Mouse (Mus musculus) urinary bladder, postnatal 4 days (tissue): ENCODE measurements around the gene Atxn1.

Source experiments
- DNase-seq, 2 experiments: peaks; one replicate each; pipeline ENCODE4 v3.0.0; 2021 to 2022; ENCODE audit warnings: low spot score in 2 of 2

Atxn1 gene

DNA sequence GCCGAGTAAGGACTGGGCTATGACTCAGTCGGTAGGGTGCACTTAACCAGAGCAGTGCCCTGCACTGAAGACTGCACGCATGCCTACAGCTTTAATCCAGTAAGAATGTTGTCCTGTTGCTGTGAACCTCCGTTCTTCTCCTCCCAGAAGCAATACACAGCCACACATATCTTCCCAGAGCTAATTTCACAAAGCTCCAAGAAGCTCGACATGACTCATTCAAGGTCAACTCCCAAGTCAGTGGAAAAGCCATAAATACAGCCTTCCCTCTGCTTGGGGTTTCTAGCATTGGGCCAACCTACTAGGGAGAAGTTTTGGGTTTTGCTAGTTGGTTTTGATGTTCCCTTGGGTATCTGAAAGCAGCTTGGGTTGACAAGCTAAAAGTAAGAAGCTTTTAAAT lies 33.6 kb downstream of the Atxn1 start:
- DNase-seq = no peak

DNA sequence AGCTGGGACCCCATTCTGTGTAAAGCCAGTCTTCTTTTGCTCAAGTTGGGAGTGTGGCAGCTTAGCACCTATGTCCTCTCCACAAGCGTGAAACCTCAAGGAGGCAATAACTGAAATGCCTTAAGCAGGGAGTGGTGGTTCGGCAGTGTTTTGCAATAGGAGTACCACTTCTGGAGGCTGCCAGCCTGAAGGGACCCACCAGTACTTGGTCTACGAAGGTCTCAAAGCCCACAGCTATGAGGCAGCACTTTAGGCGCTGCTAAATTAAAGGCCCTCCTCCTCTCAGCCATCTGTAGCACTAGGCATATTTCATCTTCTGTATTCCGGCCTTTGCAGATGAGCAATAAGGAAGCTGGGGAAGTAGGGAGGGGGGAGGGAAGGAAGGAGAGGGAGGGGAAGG lies 35.1 kb downstream of the Atxn1 start:
- no peak for DNase-seq

DNA sequence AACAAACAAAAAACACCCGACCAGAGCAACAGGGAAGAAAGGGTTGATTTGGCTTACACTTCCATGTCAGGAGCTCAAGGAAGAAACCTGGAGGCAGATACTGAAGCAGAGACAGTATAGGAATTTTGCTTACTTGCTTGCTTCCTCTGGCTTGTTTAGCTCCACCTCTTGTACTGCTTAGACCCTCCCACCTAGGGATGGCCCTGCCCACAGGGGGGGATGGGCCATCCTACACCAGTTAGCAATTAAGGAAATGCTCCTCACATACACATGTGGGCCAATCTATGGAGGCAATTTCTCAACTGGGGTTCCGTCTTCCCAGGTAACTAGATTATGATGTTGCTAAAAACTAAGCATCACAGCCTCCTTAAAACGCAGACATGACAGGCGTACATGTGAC lies 39.5 kb downstream of the Atxn1 start:
- DNase-seq = no peak

DNA sequence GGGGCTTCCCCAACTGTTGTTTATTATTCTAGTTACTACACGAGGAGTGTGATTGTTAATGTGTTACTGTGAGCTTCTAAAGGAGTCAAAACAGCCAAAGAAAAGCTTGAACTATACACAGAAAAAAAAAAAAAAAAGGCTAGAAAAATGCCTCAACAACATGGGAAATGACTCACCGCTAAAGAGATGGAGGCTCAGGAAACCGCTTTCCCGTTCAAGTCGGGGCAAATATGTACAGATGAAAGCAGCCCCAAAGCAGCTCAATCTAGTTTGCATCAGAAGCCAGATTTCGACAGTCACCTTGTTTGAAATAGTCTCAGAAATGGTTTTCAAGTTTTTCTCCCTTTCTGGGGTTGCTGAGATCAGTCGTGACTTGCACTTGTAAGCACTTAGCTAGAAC lies 40.3 kb downstream of the Atxn1 start:
- DNase-seq = no peak

DNA sequence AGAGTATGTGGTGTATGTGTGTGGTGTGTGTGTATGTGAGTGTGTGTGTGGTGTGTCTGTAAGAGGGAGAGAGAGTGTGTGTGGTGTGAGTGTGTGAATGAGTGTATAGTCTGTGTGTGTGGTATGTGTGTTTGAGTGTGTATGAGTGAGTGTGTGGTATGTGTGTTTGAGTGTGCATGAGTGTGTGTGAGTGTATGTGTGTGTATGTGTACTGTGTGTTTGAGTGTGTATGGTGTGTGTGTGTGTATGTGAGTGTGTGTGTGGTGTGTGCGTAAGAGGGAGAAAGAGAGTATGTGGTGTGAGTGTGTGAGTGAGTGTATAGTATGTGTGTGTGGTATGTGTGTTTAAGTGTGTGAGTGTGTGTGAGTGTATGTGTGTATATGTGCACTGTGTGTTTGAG lies 41.7 kb downstream of the Atxn1 start:
- no peak for DNase-seq

DNA sequence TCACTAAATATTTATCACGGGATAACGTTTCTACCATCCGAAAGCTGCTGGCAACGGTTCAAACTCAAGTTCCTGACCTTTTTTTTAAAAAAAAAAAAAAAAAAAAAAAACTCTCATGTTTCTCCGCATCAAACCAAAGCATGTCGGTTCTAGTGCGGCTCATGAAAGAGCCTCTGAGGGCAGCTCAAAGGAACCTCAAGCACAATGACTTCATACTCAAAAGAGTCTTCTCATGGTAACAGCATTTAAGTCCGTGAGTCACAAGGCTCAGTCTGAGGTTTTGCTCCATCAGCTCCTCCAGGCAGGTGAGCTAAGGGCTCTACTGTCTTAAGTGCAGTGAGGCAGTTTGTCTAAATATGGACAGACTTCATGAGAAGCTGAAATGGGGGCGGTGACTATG lies 42.3 kb downstream of the Atxn1 start:
- no peak for DNase-seq

DNA sequence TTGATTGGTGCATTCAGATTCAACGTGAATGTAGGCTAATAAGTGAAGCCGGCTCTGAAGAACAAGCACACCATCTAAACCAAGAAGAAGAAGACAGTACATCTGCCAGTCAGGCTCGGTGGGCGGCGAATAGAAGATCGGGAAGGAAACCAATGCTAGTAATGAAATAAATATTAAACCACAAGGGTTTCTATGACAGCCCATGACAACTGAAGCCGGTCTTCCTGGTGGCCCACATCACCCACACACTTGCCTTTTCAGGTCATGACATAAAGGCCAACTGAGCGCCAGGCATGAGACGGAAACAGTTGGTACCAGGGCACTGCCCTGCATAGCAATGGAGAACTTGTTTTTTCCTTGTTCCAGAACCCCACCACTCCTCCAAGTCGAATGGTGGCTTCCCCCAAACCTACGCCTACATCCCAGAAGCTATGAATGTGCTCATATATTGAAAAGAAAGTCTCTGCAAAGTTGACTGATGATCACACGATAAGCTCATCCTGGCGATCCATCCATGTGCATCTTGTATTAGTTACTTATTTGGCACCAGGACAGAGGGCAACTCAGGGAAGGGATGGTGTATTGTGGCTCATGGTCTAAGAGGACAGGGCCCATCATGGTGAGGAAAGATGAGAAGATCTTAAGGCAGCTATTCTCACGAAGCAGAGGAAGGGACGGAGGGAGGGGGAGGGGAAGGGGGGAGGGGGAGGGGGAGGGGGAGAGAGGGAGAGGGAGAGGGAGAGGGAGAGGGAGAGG lies 45.7 kb downstream of the Atxn1 start:
- DNase-seq = no peak

DNA sequence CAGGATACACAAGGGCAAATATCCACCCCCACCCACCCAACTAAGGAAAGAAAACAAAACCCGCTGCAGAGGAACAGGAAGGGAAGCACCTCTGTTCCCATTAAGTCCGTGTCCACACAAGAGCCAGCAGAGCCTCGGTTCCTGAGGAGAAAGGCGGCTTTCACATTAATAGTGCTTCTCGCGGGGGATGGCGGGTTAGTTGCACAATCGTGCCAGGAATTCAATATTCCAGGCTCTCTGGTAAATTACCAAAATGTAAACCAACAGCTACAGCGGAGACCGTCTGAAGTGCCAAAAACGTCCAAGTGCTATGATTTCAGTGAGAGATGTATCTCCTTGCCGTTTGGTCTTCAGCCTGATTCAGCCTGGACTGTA lies 46.8 kb downstream of the Atxn1 start:
- no peak for DNase-seq

DNA sequence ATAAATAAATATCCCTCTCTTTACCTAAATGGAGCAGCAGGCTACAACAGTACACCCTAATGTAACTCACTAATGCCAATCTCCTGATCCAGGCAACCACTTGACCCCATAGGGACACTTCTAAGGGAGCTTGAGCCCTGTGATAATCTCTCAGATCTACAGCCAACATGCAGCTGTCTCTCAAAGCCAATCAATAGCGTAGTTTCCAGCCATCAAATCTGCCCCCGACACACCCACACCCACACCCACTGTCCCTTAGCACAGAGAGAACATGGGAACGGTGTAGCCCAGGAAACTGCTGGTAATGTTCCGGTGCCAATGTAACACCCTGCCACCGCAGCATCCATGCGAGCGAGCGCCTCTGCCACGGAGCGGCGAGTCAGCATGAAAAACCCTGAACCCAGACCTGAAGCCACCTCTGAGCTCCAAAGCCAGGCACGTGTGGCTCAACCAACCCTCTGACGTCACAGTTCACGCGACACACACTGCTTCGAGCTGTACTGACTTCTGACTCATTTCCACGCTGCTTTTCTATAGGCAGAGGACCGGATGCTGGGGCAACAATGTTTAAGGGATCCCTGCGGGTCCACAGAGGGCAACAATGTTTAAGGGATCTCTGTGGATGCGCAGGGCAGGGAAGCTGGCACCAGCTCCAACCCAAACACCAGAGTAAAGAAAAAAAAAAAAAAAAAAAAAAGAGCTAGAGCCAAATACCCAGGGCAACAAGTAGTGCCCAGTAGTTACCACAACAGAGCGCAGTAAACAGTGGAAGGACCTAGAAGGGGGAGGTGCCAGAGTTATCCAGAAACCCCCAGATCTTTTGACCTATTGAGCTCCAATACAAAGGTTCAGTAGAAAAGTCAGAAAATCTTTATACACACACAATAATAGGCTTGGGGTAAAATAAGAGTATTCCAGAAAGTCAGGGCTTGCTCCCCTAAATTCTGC lies 47.5 kb downstream of the Atxn1 start:
- no peak for DNase-seq

DNA sequence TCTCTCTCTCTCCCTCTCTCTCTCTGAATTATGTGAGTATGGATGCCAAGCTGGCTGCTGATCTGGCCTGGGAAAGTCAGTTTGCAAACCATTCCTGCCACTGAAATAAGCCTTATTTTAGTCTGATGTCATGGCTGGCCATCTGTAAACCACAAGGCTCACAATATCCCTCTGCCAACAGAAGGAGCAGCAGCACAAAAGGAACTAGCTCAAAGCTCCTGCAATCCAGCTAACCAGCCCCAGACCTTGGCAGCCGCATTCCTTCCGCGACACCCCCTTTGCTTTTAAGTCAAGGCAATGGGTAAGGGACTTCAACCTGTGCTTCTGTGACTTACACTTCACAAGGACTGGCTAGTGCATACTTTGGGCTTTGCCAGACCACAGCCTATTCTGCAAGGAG lies 48.9 kb downstream of the Atxn1 start:
- no peak for DNase-seq

DNA sequence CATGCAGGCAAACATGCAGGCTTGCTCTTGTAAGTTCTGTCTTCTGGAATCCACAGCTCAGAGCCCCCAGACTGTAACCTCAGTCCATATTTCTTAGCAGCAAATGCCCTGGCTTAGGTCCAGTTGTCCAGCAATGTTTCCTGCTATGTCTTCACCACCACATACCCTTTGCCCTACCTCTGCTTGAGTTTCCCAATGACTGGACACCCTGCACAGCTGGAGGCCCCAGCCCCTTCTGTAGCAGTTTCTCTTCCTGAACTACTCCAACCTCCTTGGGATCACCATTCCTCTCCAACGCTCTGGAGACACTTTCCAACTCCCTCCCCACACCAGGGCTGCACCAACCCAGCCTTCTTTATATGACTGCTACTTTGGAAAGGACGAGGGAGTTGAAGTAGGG lies 49.8 kb downstream of the Atxn1 start:
- no peak for DNase-seq

DNA sequence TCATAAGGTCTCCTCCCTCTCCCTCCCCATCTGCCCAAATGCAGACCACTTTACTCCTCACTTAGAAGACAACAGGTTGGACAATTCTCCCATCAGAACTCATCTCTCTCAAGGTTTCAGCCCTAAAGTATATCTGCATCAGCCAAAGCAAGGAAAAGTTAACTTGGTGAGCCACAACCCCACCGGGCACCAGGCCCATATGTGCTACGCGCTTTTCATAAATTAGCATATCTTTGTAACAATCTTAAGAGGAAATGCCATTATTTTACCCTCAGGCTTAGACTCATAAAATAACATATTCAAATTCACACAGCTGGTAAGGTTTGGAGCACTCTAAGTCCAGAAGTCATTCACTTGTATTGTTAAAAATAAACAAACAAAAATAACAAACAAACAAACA lies 50.7 kb downstream of the Atxn1 start:
- DNase-seq = no peak

DNA sequence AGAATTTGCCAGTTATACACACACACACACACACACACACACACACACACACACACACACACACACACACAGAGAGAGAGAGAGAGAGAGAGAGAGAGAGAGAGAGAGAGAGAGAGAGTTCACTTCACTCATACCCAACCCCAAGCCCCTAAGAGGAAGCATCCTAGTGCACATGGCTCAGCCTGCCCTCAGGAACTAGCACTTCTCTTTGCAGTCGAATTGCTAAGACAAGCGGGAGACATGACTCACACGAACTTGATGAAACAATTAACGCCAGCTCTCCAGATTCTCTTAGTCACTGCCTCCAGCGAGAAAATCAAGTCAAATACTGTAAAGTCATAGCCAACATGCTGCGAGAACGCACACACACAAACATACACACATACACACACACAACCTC lies 53.0 kb downstream of the Atxn1 start:
- no peak for DNase-seq

DNA sequence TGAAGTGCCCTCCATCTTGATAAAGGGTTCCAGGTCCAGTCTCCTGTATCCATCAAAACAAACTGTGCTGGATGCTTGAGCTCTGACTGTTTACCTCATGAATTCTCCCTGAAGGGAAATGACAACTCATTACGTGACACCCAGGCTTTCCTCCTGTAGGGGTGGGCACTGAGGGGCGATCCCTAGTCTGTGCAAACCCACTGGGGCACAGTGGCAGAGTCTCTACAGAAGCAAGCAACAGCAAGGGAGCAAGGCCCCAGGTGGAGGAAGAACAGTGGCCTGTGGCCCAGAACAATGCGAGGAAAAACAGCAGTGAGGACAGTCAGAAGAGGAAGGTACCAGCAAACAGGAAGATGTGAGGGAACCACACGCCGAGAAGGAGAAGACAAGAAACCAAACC lies 53.7 kb downstream of the Atxn1 start:
- DNase-seq = no peak

DNA sequence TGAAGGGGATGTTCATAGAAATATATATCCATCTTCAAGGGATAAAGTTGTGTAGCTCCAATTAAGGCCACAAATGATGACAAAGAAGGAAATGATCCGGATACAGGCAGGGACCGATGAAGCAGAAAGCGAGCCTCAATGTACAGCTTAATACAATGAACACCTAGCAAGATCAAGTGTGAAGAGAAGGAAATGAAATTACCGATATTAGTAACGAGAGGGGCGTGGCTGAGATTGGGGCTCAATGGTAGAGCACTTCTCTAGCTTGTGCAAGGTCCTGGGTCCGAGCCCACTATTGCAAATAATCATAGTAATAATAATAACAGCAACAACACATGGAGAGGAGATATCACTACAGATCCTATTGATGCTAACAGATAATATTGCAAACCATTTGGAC lies 54.5 kb downstream of the Atxn1 start:
- DNase-seq = no peak

DNA sequence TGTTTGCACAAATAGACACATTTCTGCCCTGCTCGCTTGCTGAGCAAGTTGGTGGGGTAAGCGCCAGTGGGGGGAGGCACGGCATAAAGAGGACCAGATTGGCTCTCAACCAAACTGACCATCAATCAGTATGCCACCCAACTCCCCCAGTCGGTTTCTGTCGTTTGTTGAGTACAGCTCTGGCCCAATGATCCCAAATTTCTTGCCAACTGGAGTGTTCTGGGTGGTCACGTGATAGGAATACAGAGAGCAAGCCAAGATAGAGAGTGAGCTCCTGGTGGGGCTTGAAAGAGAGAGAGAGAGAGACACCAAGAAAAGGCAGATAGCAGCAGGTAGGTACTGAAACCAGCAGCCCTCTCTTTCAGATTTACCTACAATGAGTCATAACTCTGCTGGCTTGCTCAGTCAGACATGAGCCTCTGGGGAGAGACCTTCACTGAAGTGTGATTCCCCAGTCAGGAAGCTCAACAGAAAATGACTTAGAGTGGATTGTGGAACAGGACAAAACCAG lies 57.6 kb downstream of the Atxn1 start:
- DNase-seq = no peak

DNA sequence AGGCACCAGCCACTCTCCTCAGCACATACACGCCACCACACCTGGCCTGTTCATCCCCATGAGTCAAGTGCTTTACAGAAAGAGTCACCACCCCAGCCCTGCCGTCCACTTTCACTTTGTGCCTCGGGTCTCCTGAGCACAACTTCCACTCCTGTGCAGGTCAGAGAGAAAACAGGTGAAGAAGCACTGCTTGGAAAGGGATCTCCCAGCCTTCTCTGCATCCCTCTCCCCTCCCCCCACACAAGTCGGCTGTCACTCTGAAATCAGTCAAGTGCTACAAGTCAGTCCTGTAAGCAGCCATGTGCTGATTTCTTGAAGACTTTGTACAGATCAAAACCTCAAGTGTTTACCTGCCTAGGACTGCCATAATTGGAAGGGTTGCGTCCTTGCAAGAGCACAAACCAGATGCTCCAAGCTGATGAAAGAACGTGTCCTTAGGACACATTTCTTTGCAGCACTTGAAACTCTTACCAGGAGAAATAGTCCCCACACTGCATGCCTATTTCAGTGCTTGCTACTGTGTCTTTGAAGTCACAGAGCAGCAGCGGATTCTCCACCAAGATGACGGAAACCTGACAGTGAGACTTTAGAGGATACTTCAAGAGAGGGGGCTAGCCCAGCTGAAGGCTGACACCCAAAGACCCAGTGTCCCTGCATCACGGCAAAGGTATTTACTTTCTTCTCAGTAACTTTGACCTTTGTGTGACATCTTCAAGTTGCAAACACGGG lies 58.2 kb downstream of the Atxn1 start:
- no peak for DNase-seq

DNA sequence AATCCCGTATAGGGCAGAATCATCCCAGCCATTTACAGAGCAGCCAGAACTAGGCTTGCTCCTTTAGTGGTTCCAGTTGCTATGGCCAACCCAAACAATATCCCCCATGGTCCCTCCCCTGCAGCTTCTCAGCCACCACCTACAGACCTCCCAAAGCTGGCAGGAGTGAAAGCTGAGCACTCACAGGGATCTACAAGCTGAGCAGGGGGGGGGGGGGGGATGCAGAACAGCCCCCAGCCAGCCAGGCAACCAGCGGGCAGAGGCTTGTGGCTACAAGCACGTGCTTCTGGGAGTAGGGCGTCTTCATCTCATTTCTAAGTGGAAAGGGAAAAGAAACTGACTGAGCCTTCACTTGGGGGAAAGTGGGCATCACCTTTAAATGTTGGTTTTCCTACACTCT lies 59.9 kb downstream of the Atxn1 start:
- DNase-seq = no peak

DNA sequence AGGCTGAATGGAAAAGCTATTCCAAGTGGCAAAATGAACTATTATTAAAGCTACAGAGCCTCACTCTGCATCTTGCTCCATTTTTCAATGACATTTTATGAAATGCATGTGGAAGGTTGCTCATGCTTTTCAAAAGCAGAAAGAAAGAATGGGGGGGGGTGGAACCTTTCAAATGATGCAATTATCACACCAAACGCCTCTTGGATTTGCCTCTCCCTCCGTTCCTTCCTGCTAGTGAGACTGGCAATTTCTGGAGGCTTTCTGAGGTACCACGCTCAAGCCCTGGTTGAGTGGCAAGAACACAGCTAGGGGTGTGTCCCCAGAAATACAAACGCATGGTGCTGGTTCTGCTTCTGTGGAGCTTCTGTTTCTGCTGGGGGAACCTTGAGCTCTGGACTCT lies 60.4 kb downstream of the Atxn1 start:
- DNase-seq = no peak

DNA sequence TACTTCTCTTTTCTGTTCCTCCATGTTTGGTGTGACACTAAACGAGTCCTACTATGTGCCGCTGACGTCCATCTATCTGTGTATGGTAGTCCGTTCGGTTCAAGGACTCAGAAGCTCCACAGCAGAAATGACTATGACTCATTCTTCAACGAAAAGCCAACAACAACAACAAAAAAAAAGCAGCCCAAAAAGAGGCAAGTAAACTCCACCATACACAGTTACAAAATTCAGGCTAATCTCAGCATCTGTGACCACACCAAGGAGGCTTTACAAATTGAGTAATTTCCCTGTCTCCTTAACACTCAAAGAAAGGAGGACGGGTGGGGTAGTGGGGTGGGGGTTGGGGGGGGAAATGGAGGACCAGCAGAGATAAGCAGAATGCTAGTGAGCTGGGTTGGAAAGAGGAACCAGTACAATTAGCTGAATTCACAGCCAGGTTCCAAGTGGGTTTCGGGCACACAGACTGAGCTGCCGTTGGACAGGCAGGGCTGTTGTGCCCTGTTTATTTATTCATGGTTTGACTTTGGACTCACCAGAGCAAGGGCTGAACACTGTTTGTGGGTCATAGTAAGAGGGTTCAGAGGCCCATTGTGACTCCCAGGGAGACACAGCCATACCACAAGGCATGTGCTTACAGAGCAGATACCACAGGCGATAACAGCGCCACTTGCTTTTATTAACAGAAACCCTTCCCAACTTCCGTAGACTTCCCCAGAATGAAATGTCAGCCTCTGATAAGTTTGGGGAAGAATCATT lies 61.1 kb downstream of the Atxn1 start:
- DNase-seq = no peak

DNA sequence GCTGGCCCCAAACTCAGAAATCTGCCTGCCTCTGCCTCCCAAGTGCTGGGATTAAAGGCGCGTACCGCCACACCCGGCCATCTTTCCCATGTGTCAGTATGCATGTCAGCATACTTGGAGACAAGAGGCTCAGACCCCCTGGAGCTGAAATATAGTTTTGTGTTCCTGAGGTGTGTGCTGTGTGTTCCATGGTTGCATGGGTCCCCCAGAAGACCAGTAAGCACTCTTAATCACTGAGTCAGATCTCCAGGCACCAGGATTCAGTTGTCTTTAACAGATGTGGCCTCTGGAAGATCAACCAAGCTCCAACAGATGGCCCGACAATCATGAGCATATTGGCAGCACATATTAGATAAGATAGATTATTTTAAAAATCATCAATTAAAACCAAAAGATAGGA lies 62.4 kb downstream of the Atxn1 start:
- no peak for DNase-seq

DNA sequence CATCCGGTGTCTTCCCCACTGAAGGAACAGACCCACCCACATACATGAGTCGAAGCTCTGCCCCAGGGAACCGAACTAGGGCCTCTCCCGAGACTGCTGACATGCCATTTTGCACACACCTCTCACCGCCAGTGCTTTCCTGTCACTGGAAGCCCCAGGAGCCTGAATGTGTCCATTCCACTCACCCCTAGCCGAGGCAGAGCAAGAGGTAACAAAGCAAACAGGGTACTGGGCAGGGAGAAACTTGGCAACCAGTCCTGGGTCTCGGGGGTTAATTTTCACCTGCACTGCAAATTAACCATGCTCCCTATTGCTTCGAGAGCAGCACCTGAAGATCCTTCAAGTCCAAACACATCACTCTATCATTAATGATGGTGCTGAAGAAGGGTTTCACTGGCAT lies 64.0 kb downstream of the Atxn1 start:
- DNase-seq = no peak
